Mouse (Mus musculus) embryonic facial prominence, embryonic 15.5 days (tissue): ENCODE results near the gene Slc27a2. TPM values are rescaled to one million over a fixed set of nuclear protein-coding genes. Genes with fewer than 3 reads are reported as not detected.

ENCODE experiments used
- polyA plus RNA-seq: library from polyadenylated mRNA; unstranded; fragments of >200 nt; fragmentation: Nextera tagmentation; extraction: Ambion mirVana; gene quantifications from 2 replicates; pipeline ENCODE4 v1.2.1, GENCODE M21; 2015

The Slc27a2 gene
- polyA plus RNA-seq, 1 experiment from 2014 or later, result 24.8 TPM

Other genes with a start within 250 kb of the Slc27a2 start
- 3.0 and 3.4 TPM in 2 replicates for gene Atp8b4, start 51.7 kb upstream of the Slc27a2 start, polyA plus RNA-seq
- 129 and 142 TPM in 2 replicates for gene Hdc, start 66.9 kb downstream of the Slc27a2 start, polyA plus RNA-seq
- gene Gabpb1, start 123.9 kb downstream of the Slc27a2 start, polyA plus RNA-seq, result 41.3 and 41.6 TPM in 2 replicates
- gene Usp8, start 154.9 kb downstream of the Slc27a2 start, polyA plus RNA-seq, result 38.9 and 41.5 TPM in 2 replicates
- gene Usp50, start 231.1 kb downstream of the Slc27a2 start, polyA plus RNA-seq, result 2.0 and 2.1 TPM in 2 replicates